Mouse (Mus musculus): Measurements from ENCODE around the gene Tdp1.

The Tdp1 gene

GRCm38 (mm10) chr12:99884269-99885261 is at the start of gene Tdp1, which contains the start of gene Efcab11:
TSS of gene Tdp1 (plus strand) at chr12:99884517.
TSS of gene Efcab11 (minus strand) at chr12:99884439.
- peak; percentile 92 to 95 for DNase-seq (ENCODE audit: low spot score in 2 of 2)

- DNase-seq (ENCODE audit: low spot score in 2 of 2) = no peak
These were observed 47.7 kb upstream of the Tdp1 start for GRCm38 (mm10) chr12:99836404-99837131.

- no peak for DNase-seq (ENCODE audit: low spot score in 2 of 2)
These were observed 46.8 kb upstream of the Tdp1 start for GRCm38 (mm10) chr12:99837528-99837927.

GRCm38 (mm10) chr12:99838109-99838508 is 46.2 kb upstream of the Tdp1 start:
- DNase-seq (ENCODE audit: low spot score in 2 of 2) = no peak

GRCm38 (mm10) chr12:99838703-99839102 is 45.6 kb upstream of the Tdp1 start:
- peak in 1 of 2 experiments; percentile 37 for DNase-seq (ENCODE audit: low spot score in 2 of 2)

- DNase-seq (ENCODE audit: low spot score in 2 of 2) = no peak
These were observed 39.4 kb upstream of the Tdp1 start for GRCm38 (mm10) chr12:99844951-99845350.

- no peak for DNase-seq (ENCODE audit: low spot score in 2 of 2)
These were observed 34.3 kb upstream of the Tdp1 start for GRCm38 (mm10) chr12:99849996-99850395.

GRCm38 (mm10) chr12:99853323-99854258 is 30.7 kb upstream of the Tdp1 start:
- DNase-seq (ENCODE audit: low spot score in 2 of 2) = no peak

GRCm38 (mm10) chr12:99856011-99856410 is 28.3 kb upstream of the Tdp1 start:
- DNase-seq (ENCODE audit: low spot score in 2 of 2) = no peak

- no peak for DNase-seq (ENCODE audit: low spot score in 2 of 2)
These were observed 25.7 kb upstream of the Tdp1 start for GRCm38 (mm10) chr12:99858664-99859063.

GRCm38 (mm10) chr12:99859391-99860100 is 24.8 kb upstream of the Tdp1 start:
- DNase-seq (ENCODE audit: low spot score in 2 of 2) = no peak

GRCm38 (mm10) chr12:99860981-99861380 is 23.3 kb upstream of the Tdp1 start:
- DNase-seq (ENCODE audit: low spot score in 2 of 2) = no peak

- DNase-seq (ENCODE audit: low spot score in 2 of 2) = no peak
These were observed 19.7 kb upstream of the Tdp1 start for GRCm38 (mm10) chr12:99864613-99865012.

- no peak for DNase-seq (ENCODE audit: low spot score in 2 of 2)
These were observed 15.5 kb upstream of the Tdp1 start for GRCm38 (mm10) chr12:99868821-99869220.

- no peak for DNase-seq (ENCODE audit: low spot score in 2 of 2)
These were observed 10.9 kb upstream of the Tdp1 start for GRCm38 (mm10) chr12:99873443-99873842.

- DNase-seq (ENCODE audit: low spot score in 2 of 2) = no peak
These were observed 9.7 kb upstream of the Tdp1 start for GRCm38 (mm10) chr12:99874609-99875008.

- peak; percentile 78 to 94 for DNase-seq (ENCODE audit: low spot score in 2 of 2)
These were observed 1.2 kb upstream of the Tdp1 start for GRCm38 (mm10) chr12:99883000-99883712.

- DNase-seq (ENCODE audit: low spot score in 2 of 2) = peak; percentile 23 to 50
These were observed 608 bp upstream of the Tdp1 start for GRCm38 (mm10) chr12:99883713-99884105.

GRCm38 (mm10) chr12:99885282-99885901 is 1.1 kb downstream of the Tdp1 start:
- DNase-seq (ENCODE audit: low spot score in 2 of 2) = no peak

- DNase-seq (ENCODE audit: low spot score in 2 of 2) = no peak
These were observed 13.5 kb downstream of the Tdp1 start for GRCm38 (mm10) chr12:99897846-99898245.
